ENCODE assay signal across 8 mouse cellular contexts in genomic region chr11:77491123-77491501, GRCm38 (mm10). TPM values are rescaled to one million over a fixed set of nuclear protein-coding genes. Genes with fewer than 3 reads are reported as not detected.
A peak's percentile ranks its signal among the peaks of the same experiment; 100 is the strongest.
DNase-seq lines count a peak whose midpoint lies in the region; ATAC-seq and TF ChIP-seq lines count a peak whose summit lies in the region.

No protein-coding gene starts in this region.

- H3K27me3 ChIP-seq in heart, embryonic 10.5 days (ENCODE audit: insufficient read depth, poor library complexity, severe bottlenecking), result 0 out of 2 replicates have a peak, but pooled peaks cover 4% of the 10 kb centered on the region
- no peaks in the 10 kb centered on the region for H3K27me3 ChIP-seq in kidney, embryonic 14.5 days (ENCODE audit: control insufficient read depth, insufficient read depth, low read length)
- H3K27me3 ChIP-seq in liver, embryonic 11.5 days (replicated peaks; ENCODE audit: control insufficient read depth, insufficient read depth, low read length), result no peaks in the 10 kb centered on the region
- peaks cover 3% of the 10 kb centered on the region; the same call in 1 of the 2 replicates for H3K27me3 ChIP-seq in splenic B cell, adult 2 months (ENCODE audit: control insufficient read depth, insufficient read depth, low read length, poor library complexity, severe bottlenecking)

- peak; percentile 75 for ATAC-seq in kidney, embryonic 14.5 days (ENCODE audit: low FRiP score, low TSS enrichment)
- peak; percentile 62 for ATAC-seq in liver, embryonic 11.5 days (replicated peaks; ENCODE audit: low FRiP score)

- H3K4me1 ChIP-seq in embryonic fibroblast, embryonic 13.5 days (ENCODE audit: control insufficient read depth, insufficient read depth, low read length), result peaks cover 21% of the 10 kb centered on the region
- H3K4me1 ChIP-seq in heart, embryonic 10.5 days, result peaks cover 73% of the 10 kb centered on the region
- H3K4me1 ChIP-seq in kidney, embryonic 14.5 days (ENCODE audit: control insufficient read depth, insufficient read depth, low read length), result peaks cover 46% of the 10 kb centered on the region
- H3K4me1 ChIP-seq in liver, embryonic 11.5 days (replicated peaks; ENCODE audit: control insufficient read depth, insufficient read depth, low read length), result peaks cover 50% of the 10 kb centered on the region

- H3K27ac ChIP-seq in embryonic fibroblast, embryonic 13.5 days (ENCODE audit: insufficient read depth, low read length), result peak overlapping the region; percentile 91
- peak overlapping the region; percentile 97 for H3K27ac ChIP-seq in heart, embryonic 10.5 days
- H3K27ac ChIP-seq in kidney, embryonic 14.5 days (ENCODE audit: low read depth, low read length), result peak overlapping the region; percentile 87
- peak overlapping the region; percentile 91 for H3K27ac ChIP-seq in liver, embryonic 11.5 days (ENCODE audit: low read depth, low read length)

- H3K36me3 ChIP-seq in heart, embryonic 10.5 days, result no peaks in the 10 kb centered on the region
- no peaks in the 10 kb centered on the region for H3K36me3 ChIP-seq in kidney, embryonic 14.5 days (ENCODE audit: control insufficient read depth, insufficient read depth, low read length)
- no peaks in the 10 kb centered on the region for H3K36me3 ChIP-seq in liver, embryonic 11.5 days (ENCODE audit: control insufficient read depth, insufficient read depth, low read length)
- H3K36me3 ChIP-seq in splenic B cell, adult 2 months (ENCODE audit: control insufficient read depth, insufficient read depth, low read length, poor library complexity, severe bottlenecking), result no peaks in the 10 kb centered on the region

- H3K9me3 ChIP-seq in heart, embryonic 10.5 days, result no peaks in the 10 kb centered on the region
- no peaks in the 10 kb centered on the region for H3K9me3 ChIP-seq in kidney, embryonic 14.5 days (ENCODE audit: control insufficient read depth, low read length)
- no peaks in the 10 kb centered on the region for H3K9me3 ChIP-seq in liver, embryonic 11.5 days (ENCODE audit: control insufficient read depth, low read length)

- H3K4me2 ChIP-seq in kidney, embryonic 14.5 days (replicated peaks; ENCODE audit: low read depth, low read length), result peak overlapping the region; percentile 95
- peak overlapping the region; percentile 98 for H3K4me2 ChIP-seq in liver, embryonic 11.5 days

- WGBS in heart, embryonic 10.5 days, result 0% methylated on average over 13 of the region's 13 CpGs
- under 1% methylated on average over 13 of the region's 13 CpGs for WGBS in kidney, embryonic 14.5 days
- 0% methylated on average over 13 of the region's 13 CpGs for WGBS in liver, embryonic 11.5 days

- H3K4me3 ChIP-seq in embryonic fibroblast, embryonic 13.5 days (ENCODE audit: insufficient read depth, low read length), result peak overlapping the region; percentile 7; the same call in 1 of the 2 replicates
- peak overlapping the region; percentile 99 for H3K4me3 ChIP-seq in heart, embryonic 10.5 days
- H3K4me3 ChIP-seq in kidney, embryonic 14.5 days (ENCODE audit: low read length), result peak overlapping the region; percentile 89
- H3K4me3 ChIP-seq in liver, embryonic 11.5 days (ENCODE audit: low read depth, low read length), result peak overlapping the region; percentile 93

- peak; percentile 92 for DNase-seq in 416B (ENCODE audit: low read depth)
- peak; percentile 91 for DNase-seq in adrenal gland, postnatal 25 days
- peak; percentile 96 for DNase-seq in heart, embryonic 10.5 days (ENCODE audit: low spot score)
- DNase-seq in liver, embryonic 11.5 days (ENCODE audit: low spot score), result peak; percentile 95
- DNase-seq in naive thymus-derived CD4-positive, alpha-beta T cell, adult 2 months (ENCODE audit: low read depth), result peak; percentile 93
- DNase-seq in splenic B cell, adult 2 months (ENCODE audit: low read depth, low spot score), result peak; percentile 86

- peak; percentile 87 for TF ChIP-seq CTCF in embryonic fibroblast, embryonic 13.5 days (IDR thresholded peaks at IDR 0.05; ENCODE audit: borderline replicate concordance, insufficient read depth, low read length)

- TF ChIP-seq POLR2A in embryonic fibroblast, embryonic 13.5 days (IDR thresholded peaks at IDR 0.05; ENCODE audit: low read depth, low read length), result peak; percentile 37

- peak overlapping the region; percentile 93; the same call in 1 of the 2 replicates for H3K9ac ChIP-seq in kidney, embryonic 14.5 days (ENCODE audit: low read depth, low read length)
- H3K9ac ChIP-seq in liver, embryonic 11.5 days (ENCODE audit: low read depth, low read length), result peak overlapping the region; percentile 91

RNA-seq across cellular contexts. Expression of gene Ankrd13b, which starts 1.6 kb away (rescaled TPM):
- 7.7 and 8.7 TPM in 2 replicates for total RNA-seq in adrenal gland, postnatal 25 days (2021)
- 12.3 and 15.6 TPM in 2 replicates for polyA plus RNA-seq in embryonic fibroblast, embryonic 13.5 days (2011; ENCODE audit: insufficient read length, low read depth, missing spikeins)
- polyA plus RNA-seq in heart, embryonic 10.5 days (2016; fragmentation: Nextera tagmentation; extraction: Ambion mirVana), result 2.5 and 3.5 TPM in 2 replicates
- 6.8 and 8.6 TPM in 2 replicates for polyA plus RNA-seq in kidney, embryonic 14.5 days (2014; fragmentation: Nextera tagmentation; extraction: Ambion mirVana)
- polyA plus RNA-seq in liver, embryonic 11.5 days (2014; fragmentation: Nextera tagmentation; extraction: Ambion mirVana), result 4.4 and 5.6 TPM in 2 replicates

RNA-seq across cellular contexts. Expression of gene Git1, which starts 2.2 kb away (rescaled TPM):
- 53.8 and 55.9 TPM in 2 replicates for total RNA-seq in adrenal gland, postnatal 25 days (2021)
- polyA plus RNA-seq in embryonic fibroblast, embryonic 13.5 days (2011; ENCODE audit: insufficient read length, low read depth, missing spikeins), result 37.9 and 41.2 TPM in 2 replicates
- 9.0 and 11.9 TPM in 2 replicates for polyA plus RNA-seq in heart, embryonic 10.5 days (2016; fragmentation: Nextera tagmentation; extraction: Ambion mirVana)
- polyA plus RNA-seq in kidney, embryonic 14.5 days (2014; fragmentation: Nextera tagmentation; extraction: Ambion mirVana), result 18.1 and 19.3 TPM in 2 replicates
- polyA plus RNA-seq in liver, embryonic 11.5 days (2014; fragmentation: Nextera tagmentation; extraction: Ambion mirVana), result 10.1 and 14.1 TPM in 2 replicates

RNA-seq across cellular contexts. Expression of gene Abhd15, which starts 23.8 kb away (rescaled TPM):
- total RNA-seq in adrenal gland, postnatal 25 days (2021), result 15.1 and 19.4 TPM in 2 replicates
- 0.37 and 1.0 TPM in 2 replicates for polyA plus RNA-seq in embryonic fibroblast, embryonic 13.5 days (2011; ENCODE audit: insufficient read length, low read depth, missing spikeins)
- polyA plus RNA-seq in heart, embryonic 10.5 days (2016; fragmentation: Nextera tagmentation; extraction: Ambion mirVana), result 1.6 and 1.9 TPM in 2 replicates
- polyA plus RNA-seq in kidney, embryonic 14.5 days (2014; fragmentation: Nextera tagmentation; extraction: Ambion mirVana), result 1.4 and 2.6 TPM in 2 replicates
- 3.9 and 4.2 TPM in 2 replicates for polyA plus RNA-seq in liver, embryonic 11.5 days (2014; fragmentation: Nextera tagmentation; extraction: Ambion mirVana)

RNA-seq across cellular contexts. Expression of gene Trp53i13, which starts 24.7 kb away (rescaled TPM):
- total RNA-seq in adrenal gland, postnatal 25 days (2021), result 7.5 and 10.2 TPM in 2 replicates
- polyA plus RNA-seq in embryonic fibroblast, embryonic 13.5 days (2011; ENCODE audit: insufficient read length, low read depth, missing spikeins), result 21.2 and 26.4 TPM in 2 replicates
- 25.2 and 30.2 TPM in 2 replicates for polyA plus RNA-seq in heart, embryonic 10.5 days (2016; fragmentation: Nextera tagmentation; extraction: Ambion mirVana)
- polyA plus RNA-seq in kidney, embryonic 14.5 days (2014; fragmentation: Nextera tagmentation; extraction: Ambion mirVana), result 36.9 and 37.4 TPM in 2 replicates
- polyA plus RNA-seq in liver, embryonic 11.5 days (2014; fragmentation: Nextera tagmentation; extraction: Ambion mirVana), result 16.2 and 17.9 TPM in 2 replicates

RNA-seq across cellular contexts. Expression of gene Gm10392, which starts 27.9 kb away (rescaled TPM):
- total RNA-seq in adrenal gland, postnatal 25 days (2021), result not detected in 2 replicates
- not detected in 2 replicates for polyA plus RNA-seq in embryonic fibroblast, embryonic 13.5 days (2011; ENCODE audit: insufficient read length, low read depth, missing spikeins)
- 0.11 TPM in 1 of 2 replicates, not detected in the other for polyA plus RNA-seq in heart, embryonic 10.5 days (2016; fragmentation: Nextera tagmentation; extraction: Ambion mirVana)
- polyA plus RNA-seq in kidney, embryonic 14.5 days (2014; fragmentation: Nextera tagmentation; extraction: Ambion mirVana), result not detected in 2 replicates
- polyA plus RNA-seq in liver, embryonic 11.5 days (2014; fragmentation: Nextera tagmentation; extraction: Ambion mirVana), result not detected in 2 replicates

Comparison
In these comparisons a context has a peak if more than half of its experiments do, and no peak if none do; other contexts are left out.
1. Peak in every context shown above with its lines: DNase-seq, ATAC-seq, H3K4me3 ChIP-seq and H3K27ac ChIP-seq.
2. H3K4me3 ChIP-seq: peak in every context shown above with its lines; median percentile 99 in heart, embryonic 10.5 days; 93 in liver, embryonic 11.5 days; 89 in kidney, embryonic 14.5 days; 7 in embryonic fibroblast, embryonic 13.5 days.